In genomic region chr6:119079626-119080025, GRCm38 (mm10) we compare ENCODE assay signal across 16 mouse cellular contexts.
DNase-seq lines count a peak whose midpoint lies in the region; ATAC-seq and TF ChIP-seq lines count a peak whose summit lies in the region.
"Had no signal": no experiment of that assay in that cellular context is flagged by ENCODE, and none has a peak within 500 bp of the region (broad histone marks: within the 10 kb centered on the region; RNA-seq: fewer than 3 reads in every experiment).

No protein-coding gene starts in this region.

- WGBS in forebrain, embryonic 16.5 days: 72% methylated on average over 8 of the region's 8 CpGs
- WGBS in forebrain, embryonic 13.5 days: 80% methylated on average over 8 of the region's 8 CpGs
- WGBS in kidney, embryonic 15.5 days: 67% methylated on average over 8 of the region's 8 CpGs
- WGBS in midbrain, postnatal 0 days: 80% methylated on average over 8 of the region's 8 CpGs
- WGBS in midbrain, embryonic 14.5 days: 78% methylated on average over 8 of the region's 8 CpGs

- no peaks in the 10 kb centered on the region for H3K36me3 ChIP-seq in forebrain, embryonic 16.5 days (ENCODE audit: control insufficient read depth, insufficient read depth)
- no peaks in the 10 kb centered on the region for H3K36me3 ChIP-seq in forebrain, embryonic 13.5 days (ENCODE audit: poor library complexity, severe bottlenecking)
- no peaks in the 10 kb centered on the region for H3K36me3 ChIP-seq in kidney, embryonic 15.5 days
- no peaks in the 10 kb centered on the region for H3K36me3 ChIP-seq in midbrain, postnatal 0 days (ENCODE audit: insufficient read depth, low read length)
- no peaks in the 10 kb centered on the region for H3K36me3 ChIP-seq in midbrain, embryonic 14.5 days (ENCODE audit: control insufficient read depth, insufficient read depth, low read length)
- H3K36me3 ChIP-seq: limb, embryonic 10.5 days; liver, embryonic 13.5 days; midbrain, embryonic 12.5 days; stomach, embryonic 15.5 days had no signal

- peak; percentile 22 to 36 for DNase-seq in kidney, postnatal 4 days
- DNase-seq in midbrain, postnatal 0 days (ENCODE audit: low spot score): peak; percentile 49
- DNase-seq in midbrain, embryonic 14.5 days: no peak
- DNase-seq in ovary, adult 18-20 months (ENCODE audit: low spot score): no peak
- no peak for DNase-seq in adipocyte (ENCODE audit: low spot score)
- DNase-seq: gastrocnemius, postnatal 10 days; heart, postnatal 14 days; liver, embryonic 13.5 days; thymus, postnatal 25 days had no signal

- H3K27me3 ChIP-seq in forebrain, embryonic 16.5 days (replicated peaks; ENCODE audit: control insufficient read depth, insufficient read depth, low read length): no peaks in the 10 kb centered on the region
- no peaks in the 10 kb centered on the region for H3K27me3 ChIP-seq in forebrain, embryonic 13.5 days
- H3K27me3 ChIP-seq in kidney, embryonic 15.5 days: no peaks in the 10 kb centered on the region
- H3K27me3 ChIP-seq in midbrain, postnatal 0 days (ENCODE audit: insufficient read depth, low read length): no peaks in the 10 kb centered on the region
- no peaks in the 10 kb centered on the region for H3K27me3 ChIP-seq in midbrain, embryonic 14.5 days (ENCODE audit: control insufficient read depth, insufficient read depth, low read length)
- H3K27me3 ChIP-seq: liver, embryonic 13.5 days; stomach, embryonic 15.5 days had no signal

- no peak for TF ChIP-seq CTCF in midbrain, postnatal 0 days (IDR thresholded peaks at IDR 0.05)

- 0 out of 2 replicates have a peak overlapping the region, but pooled peaks have one; percentile 6 for H3K27ac ChIP-seq in forebrain, embryonic 16.5 days (ENCODE audit: low read length)
- H3K27ac ChIP-seq in forebrain, embryonic 13.5 days: no peak overlapping the region
- no peak overlapping the region for H3K27ac ChIP-seq in kidney, embryonic 15.5 days
- H3K27ac ChIP-seq in midbrain, postnatal 0 days (ENCODE audit: low read depth, low read length): no peak overlapping the region
- H3K27ac ChIP-seq in midbrain, embryonic 14.5 days (replicated peaks; ENCODE audit: low read depth, low read length): no peak overlapping the region
- H3K27ac ChIP-seq: limb, embryonic 10.5 days; liver, embryonic 13.5 days; midbrain, embryonic 12.5 days; stomach, embryonic 15.5 days had no signal

- no peak overlapping the region for H3K4me3 ChIP-seq in forebrain, embryonic 16.5 days (replicated peaks; ENCODE audit: low read length)
- H3K4me3 ChIP-seq in forebrain, embryonic 13.5 days: no peak overlapping the region
- H3K4me3 ChIP-seq in kidney, embryonic 15.5 days (replicated peaks): no peak overlapping the region
- no peak overlapping the region for H3K4me3 ChIP-seq in midbrain, postnatal 0 days (ENCODE audit: low read depth, low read length)
- H3K4me3 ChIP-seq in midbrain, embryonic 14.5 days (replicated peaks; ENCODE audit: low read depth, low read length): no peak overlapping the region
- H3K4me3 ChIP-seq: limb, embryonic 10.5 days; liver, embryonic 13.5 days; midbrain, embryonic 12.5 days; stomach, embryonic 15.5 days had no signal

- H3K4me2 ChIP-seq in forebrain, embryonic 16.5 days (ENCODE audit: low read length): no peak overlapping the region
- no peak overlapping the region for H3K4me2 ChIP-seq in forebrain, embryonic 13.5 days
- H3K4me2 ChIP-seq in kidney, embryonic 15.5 days: no peak overlapping the region
- no peak overlapping the region for H3K4me2 ChIP-seq in midbrain, postnatal 0 days (ENCODE audit: low read depth, low read length, poor library complexity, severe bottlenecking)
- H3K4me2 ChIP-seq in midbrain, embryonic 14.5 days (ENCODE audit: low read length): no peak overlapping the region
- H3K4me2 ChIP-seq: liver, embryonic 13.5 days; midbrain, embryonic 12.5 days; stomach, embryonic 15.5 days had no signal

- H3K9me3 ChIP-seq in forebrain, embryonic 16.5 days (ENCODE audit: control insufficient read depth, low read length): no peaks in the 10 kb centered on the region
- H3K9me3 ChIP-seq in forebrain, embryonic 13.5 days (replicated peaks): no peaks in the 10 kb centered on the region
- H3K9me3 ChIP-seq in kidney, embryonic 15.5 days (replicated peaks): no peaks in the 10 kb centered on the region
- no peaks in the 10 kb centered on the region for H3K9me3 ChIP-seq in midbrain, postnatal 0 days (ENCODE audit: low read length)
- H3K9me3 ChIP-seq in midbrain, embryonic 14.5 days (ENCODE audit: control insufficient read depth, low read length): no peaks in the 10 kb centered on the region
- H3K9me3 ChIP-seq: limb, embryonic 10.5 days; liver, embryonic 13.5 days; midbrain, embryonic 12.5 days; stomach, embryonic 15.5 days had no signal

- H3K4me1 ChIP-seq in forebrain, embryonic 16.5 days (replicated peaks; ENCODE audit: control insufficient read depth, insufficient read depth, low read length): peaks cover 12% of the 10 kb centered on the region
- H3K4me1 ChIP-seq in forebrain, embryonic 13.5 days: peaks cover 7% of the 10 kb centered on the region; the same call in 1 of the 2 replicates
- H3K4me1 ChIP-seq in kidney, embryonic 15.5 days: peaks cover 7% of the 10 kb centered on the region
- H3K4me1 ChIP-seq in midbrain, postnatal 0 days (ENCODE audit: insufficient read depth, low read length): no peaks in the 10 kb centered on the region
- no peaks in the 10 kb centered on the region for H3K4me1 ChIP-seq in midbrain, embryonic 14.5 days (ENCODE audit: control insufficient read depth, insufficient read depth, low read length)
- H3K4me1 ChIP-seq: liver, embryonic 13.5 days had no signal

- no peak overlapping the region for H3K9ac ChIP-seq in forebrain, embryonic 16.5 days (replicated peaks; ENCODE audit: low read depth, low read length)
- H3K9ac ChIP-seq in forebrain, embryonic 13.5 days: no peak overlapping the region
- no peak overlapping the region for H3K9ac ChIP-seq in kidney, embryonic 15.5 days
- H3K9ac ChIP-seq in midbrain, postnatal 0 days (replicated peaks; ENCODE audit: low read length, poor library complexity, severe bottlenecking): no peak overlapping the region
- H3K9ac ChIP-seq in midbrain, embryonic 14.5 days (replicated peaks; ENCODE audit: low read length): no peak overlapping the region
- H3K9ac ChIP-seq: liver, embryonic 13.5 days; midbrain, embryonic 12.5 days; stomach, embryonic 15.5 days had no signal

- ATAC-seq in forebrain, embryonic 16.5 days: no peak
- no peak for ATAC-seq in forebrain, embryonic 13.5 days
- no peak for ATAC-seq in kidney, embryonic 15.5 days (replicated peaks; ENCODE audit: low FRiP score)
- ATAC-seq in midbrain, postnatal 0 days (ENCODE audit: low FRiP score): no peak
- no peak for ATAC-seq in midbrain, embryonic 14.5 days (ENCODE audit: low FRiP score, low TSS enrichment)
- ATAC-seq: forebrain, embryonic 14.5 days had no signal

Comparison
In these comparisons a context has a peak if more than half of its experiments do, and no peak if none do; other contexts are left out.
1. DNase-seq: peak in kidney, postnatal 4 days (2 of 2) and midbrain, postnatal 0 days (single experiment); none in midbrain, embryonic 14.5 days (single experiment), ovary, adult 18-20 months (single experiment) and adipocyte (single experiment).